Mouse (Mus musculus): ENCODE data around the gene Htr1f. TPM values are rescaled to one million over a fixed set of nuclear protein-coding genes. Genes with fewer than 3 reads are reported as not detected.

Gene Htr1f
- total RNA-seq, 2 experiments from 2014 or later = not detected

DNA sequence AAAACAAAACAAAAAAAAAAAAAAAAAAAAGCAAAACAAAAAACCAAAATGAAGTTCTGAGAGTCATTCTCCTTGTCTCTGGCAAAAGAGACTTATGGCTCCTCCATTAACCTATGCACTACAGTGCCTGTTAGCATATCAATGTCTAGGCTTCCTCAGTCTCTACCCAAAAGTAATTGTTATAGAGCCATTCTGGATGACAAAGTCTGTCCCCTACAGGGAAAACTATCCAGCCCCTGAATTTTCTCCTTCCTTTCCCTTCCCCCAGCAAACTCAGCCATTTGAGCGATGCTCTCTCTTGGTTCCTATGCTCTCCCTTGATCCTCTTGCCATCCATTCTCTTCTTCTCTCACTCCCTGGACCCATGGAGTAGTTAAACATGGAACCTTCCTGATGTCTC lies 229.8 kb downstream of the Htr1f start:
- DNase-seq = no peak
- intact Hi-C loops (cut with DNase I) = no loop called here

DNA sequence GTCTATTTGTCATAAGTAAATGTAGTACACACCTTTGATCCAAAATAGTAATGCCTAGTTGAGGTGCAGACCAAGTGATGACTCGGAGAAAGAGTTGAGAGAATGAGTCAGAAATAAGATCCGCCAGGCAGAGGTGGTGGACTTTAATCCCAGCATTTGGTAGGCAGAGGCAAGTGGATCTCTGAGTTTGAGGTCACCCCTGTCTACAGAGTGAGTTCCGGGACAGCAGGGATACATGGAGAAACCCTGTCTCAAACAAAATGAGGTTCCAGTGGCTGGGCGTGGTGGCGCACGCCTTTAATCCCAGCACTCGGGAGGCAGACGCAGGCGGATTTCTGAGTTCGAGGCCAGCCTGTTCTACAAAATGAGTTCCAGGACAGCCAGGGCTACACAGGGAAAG lies 230.3 kb downstream of the Htr1f start:
- intact Hi-C loops (cut with DNase I) = no loop called here

More for the DNA sequence above, 230.3 kb downstream of the Htr1f start:
- no peak for DNase-seq

Small RNAs within 50 kb of the gene (microRNA-seq; reads per million reads assigned to microRNA genes)
- 0 reads per million in 2 experiments for gene Gm23374
